Mouse (Mus musculus): ENCODE data around the gene Olfr559. TPM values are rescaled to one million over a fixed set of nuclear protein-coding genes. Genes with fewer than 3 reads are reported as not detected.

Olfr559 gene
- polyA plus RNA-seq, 1 experiment from 2014 or later: not detected

GRCm38 (mm10) chr7:102695358-102696125 is 31.7 kb downstream of the Olfr559 start, which contains the start of gene Olfr557:
TSS of gene Olfr557 (plus strand) at chr7:102695910.
- DNase-seq (ENCODE audit: low spot score) (no peak), ATAC-seq (replicated peaks; ENCODE audit: low FRiP score) (no peak)
- WGBS: 82% methylated on average over 5 of the region's 5 CpGs
- Histone ChIP-seq H3K36me3 (ENCODE audit: control insufficient read depth, insufficient read depth, low read length) (no peaks in the 10 kb centered on the region), H3K4me1 (replicated peaks; ENCODE audit: control insufficient read depth, insufficient read depth, low read length) (no peaks in the 10 kb centered on the region), H3K27ac (ENCODE audit: low read depth, low read length) (no peak within 1 kb of the TSS), H3K9me3 (ENCODE audit: control insufficient read depth, low read length) (no peaks in the 10 kb centered on the region), H3K9ac (ENCODE audit: low read length) (no peak within 1 kb of the TSS), H3K4me3 (ENCODE audit: low read depth, low read length) (no peak within 1 kb of the TSS), H3K27me3 (ENCODE audit: control insufficient read depth, insufficient read depth, low read length) (no peaks in the 10 kb centered on the region), H3K4me2 (ENCODE audit: low read depth, low read length, severe bottlenecking) (no peak within 1 kb of the TSS)

GRCm38 (mm10) chr7:102686944-102687501 is 40.3 kb downstream of the Olfr559 start, which contains the start of gene Trim68:
TSS of gene Trim68 (minus strand) at chr7:102687327.
- ATAC-seq (replicated peaks; ENCODE audit: low FRiP score) (peak; percentile 100), DNase-seq (ENCODE audit: low spot score) (peak; percentile 93)
- H3K36me3 ChIP-seq (ENCODE audit: control insufficient read depth, insufficient read depth, low read length): no peaks in the 10 kb centered on the region
- under 1% methylated on average over 40 of the region's 40 CpGs for WGBS
- H3K4me2 ChIP-seq (ENCODE audit: low read depth, low read length, severe bottlenecking): peak within 1 kb of the TSS; percentile 50
- no peaks in the 10 kb centered on the region; the same call in 1 of the 2 replicates for H3K4me1 ChIP-seq (replicated peaks; ENCODE audit: control insufficient read depth, insufficient read depth, low read length)
- no peaks in the 10 kb centered on the region for H3K27me3 ChIP-seq (ENCODE audit: control insufficient read depth, insufficient read depth, low read length)
- H3K27ac ChIP-seq (ENCODE audit: low read depth, low read length): peak within 1 kb of the TSS; percentile 50; the same call in 1 of the 2 replicates
- no peaks in the 10 kb centered on the region for H3K9me3 ChIP-seq (ENCODE audit: control insufficient read depth, low read length)
- H3K4me3 ChIP-seq (ENCODE audit: low read depth, low read length): peak within 1 kb of the TSS; percentile 53
- H3K9ac ChIP-seq (ENCODE audit: low read length): peak within 1 kb of the TSS; percentile 72

GRCm38 (mm10) chr7:102681916-102682315 is 45.4 kb downstream of the Olfr559 start:
- Histone ChIP-seq H3K36me3 (ENCODE audit: control insufficient read depth, insufficient read depth, low read length) (no peaks in the 10 kb centered on the region), H3K9ac (ENCODE audit: low read length) (no peak overlapping the region), H3K27ac (ENCODE audit: low read depth, low read length) (no peak overlapping the region), H3K4me2 (ENCODE audit: low read depth, low read length, severe bottlenecking) (no peak overlapping the region), H3K4me3 (ENCODE audit: low read depth, low read length) (no peak overlapping the region), H3K9me3 (ENCODE audit: control insufficient read depth, low read length) (no peaks in the 10 kb centered on the region), H3K4me1 (replicated peaks; ENCODE audit: control insufficient read depth, insufficient read depth, low read length) (no peaks in the 10 kb centered on the region; the same call in 1 of the 2 replicates), H3K27me3 (ENCODE audit: control insufficient read depth, insufficient read depth, low read length) (no peaks in the 10 kb centered on the region)
- DNase-seq (ENCODE audit: low spot score) (no peak), ATAC-seq (replicated peaks; ENCODE audit: low FRiP score) (no peak)
- WGBS: 89% methylated on average over 1 of the region's 1 CpGs

DNA sequence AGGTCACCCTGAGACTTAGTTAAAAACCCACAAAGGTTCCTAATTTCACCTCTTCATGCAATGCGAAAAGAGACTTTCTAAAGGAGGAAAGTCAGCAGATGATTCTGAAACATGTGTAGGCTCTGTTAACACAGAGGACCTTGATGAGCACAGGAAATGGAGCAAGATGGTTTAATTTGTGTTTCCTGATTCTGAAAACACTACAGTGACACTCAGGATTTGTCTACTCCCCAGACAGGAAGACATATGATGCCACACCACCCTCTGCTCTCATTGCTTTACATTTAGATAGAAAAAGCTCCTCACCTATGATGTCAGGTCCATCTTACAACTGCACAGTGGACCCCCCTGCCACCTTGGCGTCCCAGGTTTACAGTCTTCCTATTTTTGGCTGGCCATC is 51.1 kb downstream of the Olfr559 start:
- H3K36me3 ChIP-seq (ENCODE audit: control insufficient read depth, insufficient read depth, low read length): no peaks in the 10 kb centered on the region
- H3K9ac ChIP-seq (ENCODE audit: low read length): no peak overlapping the region
- 93% methylated on average over 2 of the region's 2 CpGs for WGBS

More for the DNA sequence above, 51.1 kb downstream of the Olfr559 start:
- H3K4me1 ChIP-seq (replicated peaks; ENCODE audit: control insufficient read depth, insufficient read depth, low read length): no peaks in the 10 kb centered on the region
- ATAC-seq (replicated peaks; ENCODE audit: low FRiP score) (no peak), DNase-seq (ENCODE audit: low spot score) (no peak)
- H3K4me3 ChIP-seq (ENCODE audit: low read depth, low read length): no peak overlapping the region
- no peaks in the 10 kb centered on the region for H3K9me3 ChIP-seq (ENCODE audit: control insufficient read depth, low read length)
- H3K27ac ChIP-seq (ENCODE audit: low read depth, low read length): no peak overlapping the region
- no peaks in the 10 kb centered on the region for H3K27me3 ChIP-seq (ENCODE audit: control insufficient read depth, insufficient read depth, low read length)
- H3K4me2 ChIP-seq (ENCODE audit: low read depth, low read length, severe bottlenecking): no peak overlapping the region

Other genes starting within 250 kb of the Olfr559 start
- 1.0 and 1.5 TPM in 2 replicates for gene Olfr543, start 245.8 kb downstream of the Olfr559 start, polyA plus RNA-seq (2014; fragmentation: Nextera tagmentation; extraction: Ambion mirVana)
- gene Olfr544, start 239.2 kb downstream of the Olfr559 start, polyA plus RNA-seq (2014; fragmentation: Nextera tagmentation; extraction: Ambion mirVana): 0.11 and 0.40 TPM in 2 replicates
- gene Olfr545, start 227.9 kb downstream of the Olfr559 start, polyA plus RNA-seq (2014; fragmentation: Nextera tagmentation; extraction: Ambion mirVana): 0.09 and 0.12 TPM in 2 replicates
- not detected in 2 replicates for gene Olfr547, start 192.7 kb downstream of the Olfr559 start, polyA plus RNA-seq (2014; fragmentation: Nextera tagmentation; extraction: Ambion mirVana)
- gene Olfr548-ps1, start 186.6 kb downstream of the Olfr559 start, polyA plus RNA-seq (2014; fragmentation: Nextera tagmentation; extraction: Ambion mirVana): not detected in 2 replicates
- gene Olfr549, start 177.6 kb downstream of the Olfr559 start, polyA plus RNA-seq (2014; fragmentation: Nextera tagmentation; extraction: Ambion mirVana): not detected in 2 replicates
- gene Trim21, start 162.0 kb downstream of the Olfr559 start, polyA plus RNA-seq (2014; fragmentation: Nextera tagmentation; extraction: Ambion mirVana): 0.16 and 0.25 TPM in 2 replicates
- not detected in 2 replicates for gene Olfr550, start 156.0 kb downstream of the Olfr559 start, polyA plus RNA-seq (2014; fragmentation: Nextera tagmentation; extraction: Ambion mirVana)
- gene Olfr551, start 135.6 kb downstream of the Olfr559 start, polyA plus RNA-seq (2014; fragmentation: Nextera tagmentation; extraction: Ambion mirVana): not detected in 2 replicates
- not detected in 2 replicates for gene Olfr552, start 129.7 kb downstream of the Olfr559 start, polyA plus RNA-seq (2014; fragmentation: Nextera tagmentation; extraction: Ambion mirVana)
- not detected in 2 replicates for gene Olfr553, start 109.3 kb downstream of the Olfr559 start, polyA plus RNA-seq (2014; fragmentation: Nextera tagmentation; extraction: Ambion mirVana)
- gene Olfr554, start 89.1 kb downstream of the Olfr559 start, polyA plus RNA-seq (2014; fragmentation: Nextera tagmentation; extraction: Ambion mirVana): not detected in 2 replicates
- not detected in 2 replicates for gene Olfr555, start 68.7 kb downstream of the Olfr559 start, polyA plus RNA-seq (2014; fragmentation: Nextera tagmentation; extraction: Ambion mirVana)
- not detected in 2 replicates for gene Olfr556, start 62.6 kb downstream of the Olfr559 start, polyA plus RNA-seq (2014; fragmentation: Nextera tagmentation; extraction: Ambion mirVana)
- 11.0 and 12.0 TPM in 2 replicates for gene Trim68, start 40.2 kb downstream of the Olfr559 start, polyA plus RNA-seq (2014; fragmentation: Nextera tagmentation; extraction: Ambion mirVana)
- not detected in 2 replicates for gene Olfr557, start 31.6 kb downstream of the Olfr559 start, polyA plus RNA-seq (2014; fragmentation: Nextera tagmentation; extraction: Ambion mirVana)
- not detected in 2 replicates for gene Olfr558, start 25.3 kb downstream of the Olfr559 start, polyA plus RNA-seq (2014; fragmentation: Nextera tagmentation; extraction: Ambion mirVana)
- gene Olfr33, start 8.4 kb downstream of the Olfr559 start, polyA plus RNA-seq (2014; fragmentation: Nextera tagmentation; extraction: Ambion mirVana): not detected in 2 replicates
- gene Olfr560, start 31.9 kb upstream of the Olfr559 start, polyA plus RNA-seq (2014; fragmentation: Nextera tagmentation; extraction: Ambion mirVana): not detected in 2 replicates
- not detected in 2 replicates for gene Olfr78, start 32.0 kb upstream of the Olfr559 start, polyA plus RNA-seq (2014; fragmentation: Nextera tagmentation; extraction: Ambion mirVana)
- not detected in 2 replicates for gene Olfr561, start 43.7 kb upstream of the Olfr559 start, polyA plus RNA-seq (2014; fragmentation: Nextera tagmentation; extraction: Ambion mirVana)
- gene Olfr564, start 76.0 kb upstream of the Olfr559 start, polyA plus RNA-seq (2014; fragmentation: Nextera tagmentation; extraction: Ambion mirVana): not detected in 2 replicates
- not detected in 2 replicates for gene Olfr566, start 131.3 kb upstream of the Olfr559 start, polyA plus RNA-seq (2014; fragmentation: Nextera tagmentation; extraction: Ambion mirVana)
- not detected in 2 replicates for gene Olfr568, start 149.6 kb upstream of the Olfr559 start, polyA plus RNA-seq (2014; fragmentation: Nextera tagmentation; extraction: Ambion mirVana)
- gene Olfr569, start 163.4 kb upstream of the Olfr559 start, polyA plus RNA-seq (2014; fragmentation: Nextera tagmentation; extraction: Ambion mirVana): not detected in 2 replicates
- not detected in 2 replicates for gene Olfr570, start 167.1 kb upstream of the Olfr559 start, polyA plus RNA-seq (2014; fragmentation: Nextera tagmentation; extraction: Ambion mirVana)
- gene Olfr571, start 190.0 kb upstream of the Olfr559 start, polyA plus RNA-seq (2014; fragmentation: Nextera tagmentation; extraction: Ambion mirVana): 0.17 and 0.19 TPM in 2 replicates
- gene Olfr572, start 196.9 kb upstream of the Olfr559 start, polyA plus RNA-seq (2014; fragmentation: Nextera tagmentation; extraction: Ambion mirVana): not detected in 2 replicates
- not detected in 2 replicates for gene Olfr573-ps1, start 215.1 kb upstream of the Olfr559 start, polyA plus RNA-seq (2014; fragmentation: Nextera tagmentation; extraction: Ambion mirVana)
- gene Olfr574, start 221.0 kb upstream of the Olfr559 start, polyA plus RNA-seq (2014; fragmentation: Nextera tagmentation; extraction: Ambion mirVana): not detected in 2 replicates
- not detected in 2 replicates for gene Olfr575, start 231.3 kb upstream of the Olfr559 start, polyA plus RNA-seq (2014; fragmentation: Nextera tagmentation; extraction: Ambion mirVana)
- gene Olfr576, start 235.2 kb upstream of the Olfr559 start, polyA plus RNA-seq (2014; fragmentation: Nextera tagmentation; extraction: Ambion mirVana): not detected in 2 replicates
- gene Olfr577, start 248.5 kb upstream of the Olfr559 start, polyA plus RNA-seq (2014; fragmentation: Nextera tagmentation; extraction: Ambion mirVana): not detected in 2 replicates

Data from forebrain, embryonic 11.5 days (tissue).